Mouse (Mus musculus) testis, postnatal 10 days (tissue): ENCODE measurements around the gene Prx.

Experiments used
- DNase-seq: peaks from one replicate; pipeline ENCODE4 v3.0.0; 2021; ENCODE audit warnings: low spot score

Prx gene

GRCm38 (mm10) chr7:27522967-27523366 lies 23.8 kb downstream of the Prx start, which contains the start of gene Hipk4:
TSS of gene Hipk4 (plus strand) at chr7:27523267.
- no peak for DNase-seq

- DNase-seq, result no peak
Observed at GRCm38 (mm10) chr7:27523805-27524204, 24.7 kb downstream of the Prx start.

- peak; percentile 87 for DNase-seq
Observed at GRCm38 (mm10) chr7:27526039-27526827, 27.1 kb downstream of the Prx start.

- no peak for DNase-seq
Observed at GRCm38 (mm10) chr7:27529070-27529469, 29.9 kb downstream of the Prx start.

GRCm38 (mm10) chr7:27530937-27531336 lies 31.8 kb downstream of the Prx start:
- no peak for DNase-seq

GRCm38 (mm10) chr7:27531707-27532106 lies 32.6 kb downstream of the Prx start:
- no peak for DNase-seq

GRCm38 (mm10) chr7:27532480-27533050 lies 33.4 kb downstream of the Prx start:
- DNase-seq, result no peak

- DNase-seq, result no peak
Observed at GRCm38 (mm10) chr7:27535386-27535785, 36.3 kb downstream of the Prx start.

GRCm38 (mm10) chr7:27536618-27537017 lies 37.5 kb downstream of the Prx start:
- DNase-seq, result no peak

GRCm38 (mm10) chr7:27537998-27538397 lies 38.9 kb downstream of the Prx start:
- DNase-seq, result no peak

- no peak for DNase-seq
Observed at GRCm38 (mm10) chr7:27538797-27539196, 39.7 kb downstream of the Prx start.

- DNase-seq, result no peak
Observed at GRCm38 (mm10) chr7:27540521-27540920, 41.4 kb downstream of the Prx start.

- DNase-seq, result no peak
Observed at GRCm38 (mm10) chr7:27540935-27541334, 41.8 kb downstream of the Prx start.

- DNase-seq, result no peak
Observed at GRCm38 (mm10) chr7:27541431-27541830, 42.3 kb downstream of the Prx start.

GRCm38 (mm10) chr7:27541922-27542321 lies 42.8 kb downstream of the Prx start:
- no peak for DNase-seq

- DNase-seq, result peak; percentile 89
Observed at GRCm38 (mm10) chr7:27542392-27543033, 43.4 kb downstream of the Prx start.

- DNase-seq, result no peak
Observed at GRCm38 (mm10) chr7:27543065-27543464, 43.9 kb downstream of the Prx start.

- no peak for DNase-seq
Observed at GRCm38 (mm10) chr7:27543851-27544250, 44.7 kb downstream of the Prx start.

GRCm38 (mm10) chr7:27544675-27545370 lies 45.7 kb downstream of the Prx start:
- DNase-seq, result no peak

- DNase-seq, result no peak
Observed at GRCm38 (mm10) chr7:27549597-27549996, 50.5 kb downstream of the Prx start.

- no peak for DNase-seq
Observed at GRCm38 (mm10) chr7:27552070-27552469, 52.9 kb downstream of the Prx start.

GRCm38 (mm10) chr7:27552931-27553513 lies 53.9 kb downstream of the Prx start, which contains the start of the genes Pld3 and 2310022A10Rik:
TSS of gene Pld3 (minus strand) at chr7:27553218.
TSS of gene 2310022A10Rik (plus strand) at chr7:27553233.
- DNase-seq, result peak; percentile 94
